Mouse (Mus musculus): Measurements from ENCODE around the gene Zfp692.

DNA sequence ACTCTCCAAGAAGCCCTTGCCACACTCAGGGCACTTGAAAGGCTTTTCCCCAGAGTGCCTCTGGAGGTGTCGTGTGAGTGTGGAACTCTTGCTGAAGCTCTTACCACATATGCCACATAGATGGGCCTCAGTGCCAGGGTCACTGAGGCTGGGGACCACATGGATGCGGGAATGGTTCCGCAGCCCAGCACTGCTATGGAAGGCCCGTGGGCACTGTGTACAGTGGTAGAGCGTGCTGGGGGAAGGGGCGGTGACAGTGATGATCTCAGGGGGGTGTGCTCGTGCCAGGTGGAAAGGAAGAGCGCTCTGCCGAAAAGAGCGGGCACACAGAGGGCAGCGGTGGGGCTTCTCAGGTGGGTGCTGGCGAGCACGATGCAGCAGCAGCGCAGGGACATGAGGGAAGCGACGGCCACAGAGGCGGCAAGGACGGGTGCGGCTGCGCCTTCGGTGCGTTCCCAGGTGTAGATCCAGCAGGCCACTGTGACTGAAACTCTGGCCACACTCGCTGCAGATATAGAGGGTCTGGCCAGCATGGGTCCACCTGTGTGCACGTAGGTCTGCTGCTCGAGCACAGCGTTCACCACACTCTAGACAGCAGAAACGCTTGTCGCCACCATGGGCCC is 10.0 kb downstream of the Zfp692 start:
- TF ChIP-seq CTCF (IDR thresholded peaks at IDR 0.05; ENCODE audit: low read depth, low read length) (no peak), POLR2A (IDR thresholded peaks at IDR 0.05; ENCODE audit: insufficient read depth, low read length) (no peak)

All from ES-Bruce4 (cell line).